Mouse (Mus musculus): ENCODE results near the gene Ttll11. TPM values are rescaled to one million over a fixed set of nuclear protein-coding genes. Genes with fewer than 3 reads are reported as not detected.

The Ttll11 gene
- polyA plus RNA-seq, 1 experiment = 2.4 TPM

DNA sequence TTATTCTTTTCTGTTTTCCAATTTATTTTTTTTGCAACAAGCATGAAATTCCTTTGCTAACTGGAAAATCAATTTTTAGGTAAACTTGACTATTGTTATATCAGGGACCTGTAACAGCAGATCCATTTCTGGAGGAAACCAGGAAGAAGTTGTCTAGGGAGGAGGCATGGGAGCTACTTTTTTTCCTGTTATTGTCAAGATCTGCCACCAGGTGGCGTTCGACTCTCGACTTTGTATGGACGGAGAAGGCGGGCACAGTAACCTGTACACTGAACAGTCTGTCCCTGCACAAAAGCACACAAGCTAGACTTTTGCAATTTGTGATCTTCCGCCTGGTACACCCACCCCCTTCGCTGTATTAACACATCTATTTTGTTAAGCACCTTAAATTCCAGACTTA is 4.2 kb upstream of the Ttll11 start:
- Histone ChIP-seq H3K27ac (replicated peaks; ENCODE audit: low read depth, low read length) (no peak overlapping the region), H3K4me1 (ENCODE audit: control insufficient read depth, insufficient read depth, insufficient read length, low read length) (no peaks in the 10 kb centered on the region), H3K4me3 (ENCODE audit: insufficient read depth, low read depth, low read length) (no peak overlapping the region)

DNA sequence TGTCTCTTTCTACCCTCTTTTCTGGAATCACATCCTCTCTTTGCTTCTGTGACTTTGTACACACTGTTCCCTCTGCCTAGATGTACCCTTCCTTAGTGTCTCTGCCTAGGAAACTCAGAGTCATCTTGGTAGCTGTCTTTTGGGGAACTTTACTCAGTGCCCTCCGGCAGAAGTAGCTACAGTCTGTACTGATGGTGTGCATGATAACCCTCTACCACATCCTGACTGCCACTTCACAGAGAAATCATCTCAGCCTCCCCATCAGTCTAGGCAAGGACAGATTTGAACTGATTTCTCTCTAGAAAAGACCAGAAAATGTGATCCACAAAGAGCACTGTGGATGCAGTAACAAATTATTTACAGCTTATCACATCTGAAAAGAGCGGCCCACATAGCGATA is 2.2 kb upstream of the Ttll11 start:
- peaks cover 12% of the 10 kb centered on the region for H3K4me1 ChIP-seq (ENCODE audit: control insufficient read depth, insufficient read depth, insufficient read length, low read length)
- no peak overlapping the region for H3K27ac ChIP-seq (replicated peaks; ENCODE audit: low read depth, low read length)
- no peak overlapping the region for H3K4me3 ChIP-seq (ENCODE audit: insufficient read depth, low read depth, low read length)

DNA sequence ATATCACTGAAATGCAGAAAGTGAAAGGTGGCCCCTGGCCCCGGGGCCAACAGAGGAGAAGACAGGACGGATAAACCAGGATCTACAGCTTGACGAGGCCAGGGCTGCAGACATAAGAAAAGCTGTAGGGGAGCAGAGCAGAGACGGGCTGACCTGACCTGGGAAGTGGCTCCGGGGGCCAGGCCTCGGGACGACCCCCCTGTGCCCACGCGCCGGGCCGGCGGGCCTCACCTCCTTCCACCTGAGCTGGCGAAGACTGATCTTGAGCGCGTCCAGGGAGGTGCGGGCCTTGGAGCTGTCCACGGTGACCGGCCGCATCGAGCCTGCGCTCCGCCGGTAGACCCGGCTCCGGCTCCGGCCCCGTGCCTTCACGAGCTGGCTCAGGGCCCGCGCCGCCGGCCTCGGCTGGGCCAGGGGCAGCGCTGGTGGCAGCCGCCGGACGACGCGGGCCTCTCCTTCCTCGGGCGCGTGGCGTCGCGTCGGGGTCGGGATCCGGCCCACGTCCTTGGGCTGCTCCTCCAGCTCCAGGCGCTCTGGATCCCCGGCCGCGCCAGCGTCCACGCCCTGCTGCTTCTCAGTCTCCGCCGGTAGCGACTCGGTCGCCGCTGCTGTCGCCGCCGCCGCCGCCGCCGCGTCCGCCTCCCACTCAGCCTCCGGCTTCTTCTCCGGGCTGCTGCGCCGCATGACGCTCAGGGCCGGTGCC is 621 bp downstream of the Ttll11 start:
- H3K4me3 ChIP-seq (ENCODE audit: insufficient read depth, low read depth, low read length) = peak overlapping the region; percentile 88
- peak overlapping the region; percentile 27 for H3K27ac ChIP-seq (replicated peaks; ENCODE audit: low read depth, low read length)
- peaks cover 12% of the 10 kb centered on the region for H3K4me1 ChIP-seq (ENCODE audit: control insufficient read depth, insufficient read depth, insufficient read length, low read length)

- Histone ChIP-seq H3K4me3 (ENCODE audit: insufficient read depth, low read depth, low read length) (peak overlapping the region; percentile 88), H3K27ac (replicated peaks; ENCODE audit: low read depth, low read length) (peak overlapping the region; percentile 27), H3K4me1 (ENCODE audit: control insufficient read depth, insufficient read depth, insufficient read length, low read length) (peaks cover 12% of the 10 kb centered on the region)
Measured at GRCm38 (mm10) chr2:35978276-35978933, 1.3 kb downstream of the Ttll11 start.

- H3K4me1 ChIP-seq (ENCODE audit: control insufficient read depth, insufficient read depth, insufficient read length, low read length) = peaks cover 12% of the 10 kb centered on the region
- peak overlapping the region; percentile 88 for H3K4me3 ChIP-seq (ENCODE audit: insufficient read depth, low read depth, low read length)
- H3K27ac ChIP-seq (replicated peaks; ENCODE audit: low read depth, low read length) = no peak overlapping the region
Measured at GRCm38 (mm10) chr2:35977749-35978148, 2.0 kb downstream of the Ttll11 start.

DNA sequence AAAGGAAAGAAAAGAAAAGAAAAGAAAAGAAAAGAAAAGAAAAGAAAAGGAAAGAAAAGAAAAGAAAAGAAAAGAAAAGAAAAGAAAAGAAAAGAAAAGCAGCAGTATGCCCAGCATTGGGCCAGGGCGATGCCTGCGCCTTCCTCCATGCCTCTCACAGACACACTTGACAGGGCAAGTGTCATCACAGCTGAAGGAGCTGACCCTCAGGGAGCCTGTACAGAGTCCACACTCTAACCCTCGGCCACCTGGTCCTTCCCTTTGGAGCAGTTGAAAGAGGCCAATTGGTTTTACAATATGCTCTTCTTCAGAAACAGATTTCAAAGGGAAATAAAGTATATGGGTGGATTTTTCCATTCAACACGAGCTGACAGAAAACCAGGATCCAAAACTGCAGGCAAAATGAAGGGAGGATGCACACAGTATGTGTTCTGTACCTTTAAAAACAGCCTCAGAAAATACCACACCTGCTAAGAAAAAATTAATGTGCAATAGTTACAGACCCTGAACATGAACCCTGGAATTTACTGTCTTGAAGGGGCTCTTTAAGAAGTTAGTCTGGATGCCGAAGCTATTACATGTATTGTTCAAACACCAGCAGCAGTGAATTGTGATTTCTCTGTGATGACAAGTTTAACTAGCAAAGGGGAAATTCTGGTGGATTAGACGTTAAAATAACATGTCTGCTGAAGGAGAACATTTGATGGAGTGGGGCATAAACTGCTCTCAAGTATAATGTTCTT is 7.3 kb downstream of the Ttll11 start:
- 0 out of 2 replicates have a peak, but pooled peaks cover 3% of the 10 kb centered on the region for H3K4me1 ChIP-seq (ENCODE audit: control insufficient read depth, insufficient read depth, insufficient read length, low read length)
- no peak overlapping the region for H3K27ac ChIP-seq (replicated peaks; ENCODE audit: low read depth, low read length)

DNA sequence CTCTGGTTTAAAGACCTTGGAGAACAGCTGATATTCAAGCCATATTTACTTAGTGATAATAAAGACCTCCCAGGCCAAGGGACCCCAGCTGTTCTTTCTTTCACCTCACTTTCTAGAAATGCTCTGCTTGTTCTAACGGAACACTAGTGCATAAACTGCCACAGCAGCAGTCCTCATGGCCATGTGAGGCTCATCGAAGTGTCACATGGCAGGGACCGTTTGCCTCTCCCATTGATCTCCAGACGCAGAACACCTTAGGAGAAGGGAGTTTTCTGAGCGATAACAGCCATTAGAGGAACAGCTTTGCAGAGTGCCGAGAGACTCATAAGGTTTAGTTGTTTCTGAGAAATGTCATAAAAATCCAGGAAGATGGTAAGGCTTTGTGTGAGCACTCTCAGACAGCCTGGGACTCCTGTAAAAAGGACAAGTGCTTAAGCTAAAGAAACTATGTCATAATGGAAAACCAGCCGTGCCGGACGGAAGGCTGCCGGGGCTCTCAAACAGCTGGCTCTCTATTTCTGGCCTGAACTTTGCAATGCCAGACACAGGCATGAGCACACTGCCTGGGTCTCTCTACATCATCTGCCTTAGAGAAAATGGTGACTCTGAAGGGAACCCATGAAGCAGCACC is 13.7 kb downstream of the Ttll11 start:
- Histone ChIP-seq H3K27ac (replicated peaks; ENCODE audit: low read depth, low read length) (no peak overlapping the region), H3K4me1 (ENCODE audit: control insufficient read depth, insufficient read depth, insufficient read length, low read length) (no peaks in the 10 kb centered on the region), H3K4me3 (ENCODE audit: insufficient read depth, low read depth, low read length) (no peak overlapping the region)

More for the DNA sequence above, 7.3 kb downstream of the Ttll11 start:
- H3K4me3 ChIP-seq (ENCODE audit: insufficient read depth, low read depth, low read length) = no peak overlapping the region

- Histone ChIP-seq H3K27ac (replicated peaks; ENCODE audit: low read depth, low read length) (no peak overlapping the region), H3K4me1 (ENCODE audit: control insufficient read depth, insufficient read depth, insufficient read length, low read length) (no peaks in the 10 kb centered on the region)
Measured at GRCm38 (mm10) chr2:35963280-35963679, 16.4 kb downstream of the Ttll11 start.

DNA sequence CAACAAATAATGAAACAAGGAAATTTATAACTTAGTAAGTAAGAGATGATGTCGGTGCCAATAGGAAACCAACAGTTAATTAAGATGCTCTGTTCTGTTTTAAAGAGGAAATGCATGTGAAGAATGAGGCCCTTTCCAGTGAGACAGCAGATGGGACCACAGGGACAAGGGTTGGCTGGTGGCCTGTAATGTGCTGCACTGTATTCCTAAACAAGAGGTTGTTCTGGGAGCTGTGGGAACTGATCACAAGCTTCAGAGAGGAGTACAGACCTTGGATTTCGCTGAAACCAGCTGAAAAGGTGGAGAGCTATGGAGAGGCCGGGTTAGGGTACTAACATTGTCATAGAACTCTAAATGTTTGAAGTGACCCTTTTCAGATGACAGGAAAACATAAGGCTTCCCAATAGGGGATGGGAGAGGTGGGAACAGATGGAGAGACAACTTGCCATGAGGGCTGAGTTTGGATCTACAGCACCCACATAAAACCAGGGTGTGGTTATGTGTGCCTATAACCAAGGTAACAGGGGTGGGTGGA is 18.1 kb downstream of the Ttll11 start:
- H3K4me3 ChIP-seq (ENCODE audit: insufficient read depth, low read depth, low read length) = no peak overlapping the region
- H3K27ac ChIP-seq (replicated peaks; ENCODE audit: low read depth, low read length) = no peak overlapping the region
- no peaks in the 10 kb centered on the region for H3K4me1 ChIP-seq (ENCODE audit: control insufficient read depth, insufficient read depth, insufficient read length, low read length)

More at GRCm38 (mm10) chr2:35963280-35963679, 16.4 kb downstream of the Ttll11 start:
- H3K4me3 ChIP-seq (ENCODE audit: insufficient read depth, low read depth, low read length) = no peak overlapping the region

GRCm38 (mm10) chr2:35957471-35958140 is 22.1 kb downstream of the Ttll11 start:
- no peaks in the 10 kb centered on the region for H3K4me1 ChIP-seq (ENCODE audit: control insufficient read depth, insufficient read depth, insufficient read length, low read length)
- H3K27ac ChIP-seq (replicated peaks; ENCODE audit: low read depth, low read length) = no peak overlapping the region
- H3K4me3 ChIP-seq (ENCODE audit: insufficient read depth, low read depth, low read length) = no peak overlapping the region

DNA sequence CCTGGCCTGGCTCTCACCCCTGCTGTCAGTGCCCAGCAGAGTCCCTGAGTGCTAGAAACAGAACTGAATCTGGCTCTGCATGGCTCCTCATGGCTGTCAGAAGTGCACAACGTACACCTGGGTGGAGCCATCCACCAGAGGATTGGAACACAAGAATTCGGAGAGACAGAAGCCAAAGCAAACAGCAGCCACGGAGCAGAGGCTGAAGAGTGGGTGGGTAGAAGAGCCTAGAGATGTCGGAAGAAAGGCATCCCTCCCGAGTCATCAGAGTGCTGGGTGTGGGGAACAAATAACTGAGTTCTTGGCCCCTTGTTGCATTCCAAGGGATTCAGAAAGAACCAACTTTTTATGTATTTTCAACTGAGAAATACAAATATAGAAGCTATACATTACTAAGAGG is 24.5 kb downstream of the Ttll11 start:
- no peaks in the 10 kb centered on the region for H3K4me1 ChIP-seq (ENCODE audit: control insufficient read depth, insufficient read depth, insufficient read length, low read length)
- H3K27ac ChIP-seq (replicated peaks; ENCODE audit: low read depth, low read length) = no peak overlapping the region
- no peak overlapping the region for H3K4me3 ChIP-seq (ENCODE audit: insufficient read depth, low read depth, low read length)

- no peak overlapping the region for H3K4me3 ChIP-seq (ENCODE audit: insufficient read depth, low read depth, low read length)
- no peaks in the 10 kb centered on the region for H3K4me1 ChIP-seq (ENCODE audit: control insufficient read depth, insufficient read depth, insufficient read length, low read length)
- no peak overlapping the region for H3K27ac ChIP-seq (replicated peaks; ENCODE audit: low read depth, low read length)
Measured at GRCm38 (mm10) chr2:35952187-35952958, 27.3 kb downstream of the Ttll11 start.

GRCm38 (mm10) chr2:35944896-35945295 is 34.8 kb downstream of the Ttll11 start:
- no peaks in the 10 kb centered on the region for H3K4me1 ChIP-seq (ENCODE audit: control insufficient read depth, insufficient read depth, insufficient read length, low read length)
- no peak overlapping the region for H3K27ac ChIP-seq (replicated peaks; ENCODE audit: low read depth, low read length)
- H3K4me3 ChIP-seq (ENCODE audit: insufficient read depth, low read depth, low read length) = no peak overlapping the region

DNA sequence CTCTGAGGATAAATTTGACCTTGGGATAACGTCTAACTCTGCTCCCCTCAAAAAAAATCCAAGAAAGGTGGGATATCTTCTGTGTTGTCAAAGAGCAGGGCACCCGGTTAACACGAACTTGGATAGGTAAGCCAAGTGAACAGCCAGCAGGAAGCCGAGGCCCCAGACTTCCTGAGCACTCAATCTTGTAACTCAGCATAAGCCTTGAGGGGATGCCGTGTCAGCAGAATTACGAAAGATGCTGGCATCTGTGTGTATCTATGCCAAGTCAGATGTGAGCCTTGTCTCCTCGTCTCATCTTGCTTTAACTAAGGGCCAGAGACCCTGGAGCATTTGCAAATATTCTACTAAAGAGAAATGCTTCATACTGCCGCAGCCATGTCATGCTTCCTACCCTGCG is 36.8 kb downstream of the Ttll11 start:
- no peak overlapping the region for H3K4me3 ChIP-seq (ENCODE audit: insufficient read depth, low read depth, low read length)

More for the DNA sequence above, 36.8 kb downstream of the Ttll11 start:
- Histone ChIP-seq H3K4me1 (ENCODE audit: control insufficient read depth, insufficient read depth, insufficient read length, low read length) (no peaks in the 10 kb centered on the region), H3K27ac (replicated peaks; ENCODE audit: low read depth, low read length) (no peak overlapping the region)

Data from brown adipose tissue, adult 24 weeks (tissue).